In the genomic region with DNA sequence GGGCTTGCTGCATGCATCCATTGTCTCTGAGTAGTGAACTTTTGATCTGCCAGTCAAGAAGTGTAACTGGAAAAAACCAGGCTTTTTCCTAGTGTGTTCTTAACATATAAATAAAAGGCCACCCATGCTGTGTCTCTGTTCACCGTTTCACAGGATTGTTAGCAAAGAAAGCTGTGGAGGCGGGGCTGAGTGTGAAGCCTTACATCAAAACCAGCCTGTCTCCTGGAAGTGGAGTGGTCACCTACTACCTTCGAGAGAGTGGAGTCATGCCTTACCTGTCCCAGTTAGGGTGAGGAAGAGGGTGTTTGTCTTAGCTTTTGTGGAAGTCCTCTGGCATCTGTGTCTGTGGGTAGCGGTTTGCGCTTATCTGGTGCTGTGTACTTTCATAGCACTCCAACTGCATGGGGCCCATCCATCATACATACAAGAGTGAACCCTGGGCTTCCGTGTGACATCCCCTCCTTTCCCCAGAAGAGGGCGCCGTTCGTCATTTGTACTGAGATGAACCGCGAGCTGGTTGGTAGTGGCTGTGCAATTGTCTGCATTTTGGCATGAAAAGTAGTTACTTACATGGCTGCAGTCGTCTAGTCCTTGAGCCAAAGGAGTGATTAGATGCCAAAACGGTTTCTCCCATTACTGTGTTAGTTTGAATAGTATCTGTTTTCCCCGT, we compare ENCODE assay signal across 9 mouse cellular contexts. TPM values are rescaled to one million over a fixed set of nuclear protein-coding genes. Genes with fewer than 3 reads are reported as not detected.
DNase-seq lines count a peak whose midpoint lies in the region; ATAC-seq and TF ChIP-seq lines count a peak whose summit lies in the region.
"Had no signal": no experiment of that assay in that cellular context is flagged by ENCODE, and none has a peak within 500 bp of the region (broad histone marks: within the 10 kb centered on the region; RNA-seq: fewer than 3 reads in every experiment).

No protein-coding gene starts in this region.

- no peaks in the 10 kb centered on the region; the same call in 1 of the 2 replicates for H3K36me3 ChIP-seq in thymus, adult 2 months (ENCODE audit: control insufficient read depth, insufficient read depth, low read length)

- no peaks in the 10 kb centered on the region for H3K4me1 ChIP-seq in thymus, adult 2 months (replicated peaks; ENCODE audit: control insufficient read depth, insufficient read depth, low read length)
- H3K4me1 ChIP-seq: heart, embryonic 13.5 days had no signal

- no peak overlapping the region for H3K27ac ChIP-seq in thymus, adult 2 months (ENCODE audit: control insufficient read depth, insufficient read depth, low read length)
- H3K27ac ChIP-seq: heart, embryonic 13.5 days had no signal

- no peak for TF ChIP-seq POLR2A in thymus, adult 2 months (IDR thresholded peaks at IDR 0.05; ENCODE audit: control insufficient read depth, extremely low read depth, insufficient read depth, low read length, poor library complexity)

- H3K27me3 ChIP-seq in thymus, adult 2 months (ENCODE audit: control insufficient read depth, insufficient read depth, low read length) = no peaks in the 10 kb centered on the region
- H3K27me3 ChIP-seq: heart, embryonic 13.5 days had no signal

- WGBS in large intestine, adult 2 months = 51% methylated on average over 14 of the region's 14 CpGs
- WGBS in thymus, adult 2 months = 56% methylated on average over 14 of the region's 14 CpGs

- ATAC-seq in neutrophil, adult 5-6 weeks (ENCODE audit: extremely low read depth, insufficient number of reproducible peaks, low FRiP score, poor library complexity, severe bottlenecking) = peak; percentile 70; the same call in 1 of the 2 replicates

- intact Hi-C loops in heart, postnatal 14 days (cut with DNase I) = loop anchor here (2.0 kb wide), 2 partner anchors 42 to 104 kb away; no protein-coding TSS in a partner anchor

- H3K4me3 ChIP-seq in thymus, adult 2 months (ENCODE audit: control insufficient read depth, insufficient read depth, low read length) = no peak overlapping the region
- H3K4me3 ChIP-seq: heart, embryonic 13.5 days had no signal

- DNase-seq in CD4-positive, CD25-positive, alpha-beta regulatory T cell, adult 2 months (ENCODE audit: low read depth, low spot score) = peak; percentile 80
- DNase-seq in adrenal gland, adult 2 months = peak; percentile 71
- peak; percentile 72 for DNase-seq in embryo, embryonic 11 days
- peak; percentile 56 to 74 for DNase-seq in heart, postnatal 14 days
- peak; percentile 7 for DNase-seq in large intestine, adult 2 months (ENCODE audit: low read depth, low spot score)
- DNase-seq in lung, adult 18-20 months = peak; percentile 60 to 66
- peak; percentile 71 for DNase-seq in thymus, adult 2 months

- TF ChIP-seq CTCF in thymus, adult 2 months (IDR thresholded peaks at IDR 0.05; ENCODE audit: borderline replicate concordance, control insufficient read depth, extremely low read depth, insufficient read depth, low read length, poor library complexity) = peak; percentile 55; the same call in 1 of the 2 replicates

RNA-seq across cellular contexts. Expression of gene Aco1, which starts 39.9 kb away (rescaled TPM):
- 100 to 1,000 TPM; 122 to 146 TPM for total RNA-seq in adrenal gland, adult 2 months (2021)
- 43.3 and 51.3 TPM in 2 replicates for polyA plus RNA-seq in adrenal gland, adult 2 months (2012; rRNA removed)
- total RNA-seq in heart, postnatal 14 days (2021) = 10 to 100 TPM; 35.7 to 37.1 TPM
- polyA plus RNA-seq in large intestine, adult 2 months (2012; rRNA removed) = 47.3 and 80.3 TPM in 2 replicates
- total RNA-seq in neutrophil, adult 5-6 weeks (2017) = 8.3 and 12.9 TPM in 2 replicates
- polyA plus RNA-seq in thymus, adult 2 months (2012; rRNA removed) = 26.7 and 28.2 TPM in 2 replicates

RNA-seq across cellular contexts. Expression of gene Ddx58, which starts 56.8 kb away (rescaled TPM):
- 10 to 100 TPM; 25.2 to 30.3 TPM for total RNA-seq in adrenal gland, adult 2 months (2021)
- polyA plus RNA-seq in adrenal gland, adult 2 months (2012; rRNA removed) = 9.7 and 13.3 TPM in 2 replicates
- 1 to 10 TPM; 8.1 to 9.1 TPM for total RNA-seq in heart, postnatal 14 days (2021)
- polyA plus RNA-seq in large intestine, adult 2 months (2012; rRNA removed) = 13.5 and 23.6 TPM in 2 replicates
- 153 and 157 TPM in 2 replicates for total RNA-seq in neutrophil, adult 5-6 weeks (2017)
- 22.8 and 24.8 TPM in 2 replicates for polyA plus RNA-seq in thymus, adult 2 months (2012; rRNA removed)

Comparison
In these comparisons a context has a peak if more than half of its experiments do, and no peak if none do; other contexts are left out.
1. DNase-seq: peak in every context shown above with its lines; median percentile 80 in CD4-positive, CD25-positive, alpha-beta regulatory T cell, adult 2 months; 72 in embryo, embryonic 11 days; 71 in adrenal gland, adult 2 months; 71 in thymus, adult 2 months; 65 in heart, postnatal 14 days; 63 in lung, adult 18-20 months; 7 in large intestine, adult 2 months.